Mouse (Mus musculus): ENCODE measurements at regions not wholly inside any gene's neighbourhood (a gene's known extent, or its start where the extent isn't known, plus 50 kb on each side); places are given as distances from the start of the nearest gene placed in this dataset.

- no peak for DNase-seq
These were observed 57.9 kb downstream of the Sox9 start for GRCm38 (mm10) chr11:112839721-112840494.

GRCm38 (mm10) chr11:112840495-112840828 is 58.4 kb downstream of the Sox9 start:
- DNase-seq: no peak

- no peak for DNase-seq
These were observed 62.4 kb downstream of the Sox9 start for GRCm38 (mm10) chr11:112844258-112844901.

GRCm38 (mm10) chr11:112847146-112847545 is 65.1 kb downstream of the Sox9 start:
- DNase-seq: no peak

- no peak for DNase-seq
These were observed 65.8 kb downstream of the Sox9 start for GRCm38 (mm10) chr11:112847851-112848250.

- no peak for DNase-seq
These were observed 68.0 kb downstream of the Sox9 start for GRCm38 (mm10) chr11:112849974-112850373.

GRCm38 (mm10) chr11:112850532-112851272 is 68.7 kb downstream of the Sox9 start:
- no peak for DNase-seq

GRCm38 (mm10) chr11:112851321-112851720 is 69.3 kb downstream of the Sox9 start:
- DNase-seq: no peak

GRCm38 (mm10) chr11:112855975-112856374 is 74.0 kb downstream of the Sox9 start:
- no peak for DNase-seq

GRCm38 (mm10) chr11:112859309-112859708 is 77.3 kb downstream of the Sox9 start:
- no peak for DNase-seq

GRCm38 (mm10) chr11:112860797-112861196 is 78.8 kb downstream of the Sox9 start:
- no peak for DNase-seq

- no peak for DNase-seq
These were observed 79.2 kb downstream of the Sox9 start for GRCm38 (mm10) chr11:112861233-112861632.

- no peak for DNase-seq
These were observed 83.8 kb downstream of the Sox9 start for GRCm38 (mm10) chr11:112865836-112866235.

- DNase-seq: no peak
These were observed 87.5 kb downstream of the Sox9 start for GRCm38 (mm10) chr11:112869571-112869970.

GRCm38 (mm10) chr11:112870201-112871035 is 88.4 kb downstream of the Sox9 start:
- DNase-seq: peak; percentile 4

GRCm38 (mm10) chr11:112872677-112873367 is 90.8 kb downstream of the Sox9 start:
- no peak for DNase-seq

GRCm38 (mm10) chr11:112874239-112874638 is 92.2 kb downstream of the Sox9 start:
- DNase-seq: peak; percentile 5

- DNase-seq: no peak
These were observed 94.2 kb downstream of the Sox9 start for GRCm38 (mm10) chr11:112876226-112876625.

GRCm38 (mm10) chr11:112878436-112878835 is 96.4 kb downstream of the Sox9 start:
- no peak for DNase-seq

GRCm38 (mm10) chr11:112880736-112881135 is 98.7 kb downstream of the Sox9 start:
- DNase-seq: no peak

GRCm38 (mm10) chr11:112885336-112885940 is 103.4 kb downstream of the Sox9 start:
- DNase-seq: no peak

- DNase-seq: no peak
These were observed 104.1 kb downstream of the Sox9 start for GRCm38 (mm10) chr11:112886139-112886538.

All from lung, postnatal 10 days (tissue).